Mouse (Mus musculus): Measurements from ENCODE around the gene AI464131.

- TF ChIP-seq POLR2A (IDR thresholded peaks at IDR 0.05; ENCODE audit: borderline replicate concordance, extremely low read depth, low read depth, low read length) (no peak), CTCF (IDR thresholded peaks at IDR 0.05; ENCODE audit: insufficient read depth, low read length) (no peak)
Observed at GRCm38 (mm10) chr4:41497995-41498845, 4.7 kb downstream of the AI464131 start.
